Mouse (Mus musculus) hindbrain, embryonic 11.5 days (tissue): ENCODE measurements around the gene Maff. TPM values are rescaled to one million over a fixed set of nuclear protein-coding genes. Genes with fewer than 3 reads are reported as not detected.

Experiments
- ATAC-seq: fragments of 200-750 bp; cut with Nextera tagmentation; 2 replicates; pipeline ENCODE4 v1.8.0; 2017; ENCODE audit warnings: mild to moderate bottlenecking, moderate TSS enrichment, moderate library complexity; ENCODE audit not compliant: low FRiP score
- DNase-seq: peaks from one replicate; pipeline ENCODE4 v3.0.0-alpha.2; 2015; ENCODE audit warnings: low spot score
- H3K27ac ChIP-seq: fragments of 300-500 bp; sonication (generic); 2 replicates; pipeline ENCODE4 v1.5.1; 2014; ENCODE audit warnings: mild to moderate bottlenecking, low read depth, low read length
- H3K27me3 ChIP-seq: fragments of 300-500 bp; sonication (generic); 2 replicates; pipeline ENCODE4 v1.6.1; 2014; ENCODE audit warnings: mild to moderate bottlenecking, low read length, moderate library complexity, mixed read lengths; ENCODE audit not compliant: control insufficient read depth, insufficient read depth
- H3K36me3 ChIP-seq: fragments of 300-500 bp; sonication (generic); 2 replicates; pipeline ENCODE4 v1.6.1; 2014; ENCODE audit warnings: mild to moderate bottlenecking, low read length, moderate library complexity, mixed read lengths; ENCODE audit not compliant: control insufficient read depth, insufficient read depth
- H3K4me1 ChIP-seq: fragments of 300-500 bp; sonication (generic); replicated peaks from 2 replicates; pipeline ENCODE4 v1.6.1; 2014; ENCODE audit warnings: low read length, mixed read lengths; ENCODE audit not compliant: control insufficient read depth, insufficient read depth
- H3K4me2 ChIP-seq: fragments of 300-500 bp; sonication (generic); replicated peaks from 2 replicates; pipeline ENCODE4 v1.6.1; 2014; ENCODE audit warnings: mild to moderate bottlenecking, low read depth, low read length
- H3K4me3 ChIP-seq: fragments of 300-500 bp; sonication (generic); 2 replicates; pipeline ENCODE4 v1.5.1; 2014; ENCODE audit warnings: low read depth, low read length
- H3K9ac ChIP-seq: fragments of 300-500 bp; sonication (generic); 2 replicates; pipeline ENCODE4 v1.6.1; 2014; ENCODE audit warnings: low read depth, low read length
- H3K9me3 ChIP-seq: fragments of 300-500 bp; sonication (generic); 2 replicates; pipeline ENCODE4 v1.6.1; 2016; ENCODE audit warnings: low read length; ENCODE audit not compliant: control insufficient read depth
- WGBS: fragments of 180-500 bp; shearing (Covaris S2); extraction: QIAGEN DNeasy Blood & Tissue Kit; methylation state at CpG from one replicate; pipeline ENCODE4 v1.1.7; 2014; 5-methylcytosine and 5-hydroxymethylcytosine counted together
- polyA plus RNA-seq: library from polyadenylated mRNA; unstranded; fragments of >200 nt; fragmentation: Nextera tagmentation; extraction: Ambion mirVana; gene quantifications from 2 replicates; pipeline ENCODE4 v1.2.1, GENCODE M21; 2014

Gene Maff
- polyA plus RNA-seq, 1 experiment from 2014 or later = 1.6 TPM

GRCm38 (mm10) chr15:79328058-79328938, 18.1 kb upstream of the Maff start, which contains the start of gene Pla2g6:
Gene Pla2g6, minus strand, starts transcription at chr15:79328390.
- WGBS = 4% methylated on average over 46 of the region's 46 CpGs
- Histone ChIP-seq H3K4me3 (peak within 1 kb of the TSS; percentile 50), H3K4me2 (peak within 1 kb of the TSS; percentile 81), H3K27me3 (no peaks in the 10 kb centered on the region), H3K4me1 (peaks cover 4% of the 10 kb centered on the region; the same call in 1 of the 2 replicates), H3K36me3 (no peaks in the 10 kb centered on the region), H3K9me3 (no peaks in the 10 kb centered on the region), H3K9ac (peak within 1 kb of the TSS; percentile 68), H3K27ac (peak within 1 kb of the TSS; percentile 86)
- peak; percentile 99 for DNase-seq
- ATAC-seq = peak; percentile 98

- Histone ChIP-seq H3K27me3 (no peaks in the 10 kb centered on the region), H3K4me3 (no peak overlapping the region), H3K36me3 (no peaks in the 10 kb centered on the region), H3K4me1 (0 out of 2 replicates have a peak, but pooled peaks cover 4% of the 10 kb centered on the region), H3K9me3 (no peaks in the 10 kb centered on the region), H3K27ac (no peak overlapping the region), H3K4me2 (no peak overlapping the region), H3K9ac (no peak overlapping the region)
- DNase-seq = peak; percentile 37
- 92% methylated on average over 4 of the region's 4 CpGs for WGBS
- no peak for ATAC-seq
Measured at GRCm38 (mm10) chr15:79328939-79329275, 17.5 kb upstream of the Maff start.

DNA sequence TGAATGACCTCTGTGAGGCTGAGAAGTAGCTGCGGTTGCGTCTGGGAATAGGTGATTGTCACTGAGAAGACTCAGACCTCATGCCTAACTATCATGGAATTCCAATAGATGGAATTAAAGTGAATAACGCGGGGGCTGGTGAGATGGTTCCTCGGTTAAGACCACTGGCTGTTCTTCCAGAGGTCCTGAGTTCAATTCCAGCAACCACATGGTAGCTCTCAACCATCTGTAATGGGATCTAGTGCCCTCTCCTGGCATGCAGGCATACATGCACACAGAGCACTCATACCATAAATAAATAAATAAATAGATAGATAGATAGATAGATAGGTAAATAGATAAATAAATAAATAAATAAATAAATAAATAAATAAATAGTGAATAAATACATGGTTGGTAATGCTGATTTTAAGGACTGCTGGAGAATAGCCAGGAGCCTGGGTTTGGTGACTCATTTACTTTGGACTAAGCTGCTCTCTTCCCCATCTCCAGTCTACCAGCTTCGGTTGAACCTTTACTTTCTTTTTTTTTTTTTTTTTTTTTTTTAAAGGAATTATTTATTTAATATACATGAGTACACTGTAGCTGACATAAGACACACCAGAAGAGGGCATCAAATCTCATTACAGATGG, 17.0 kb upstream of the Maff start:
- DNase-seq (no peak), ATAC-seq (no peak)
- 0 out of 2 replicates have a peak, but pooled peaks cover 4% of the 10 kb centered on the region for H3K4me1 ChIP-seq
- H3K27me3 ChIP-seq = no peaks in the 10 kb centered on the region
- no peaks in the 10 kb centered on the region for H3K36me3 ChIP-seq
- no peak overlapping the region for H3K4me3 ChIP-seq
- WGBS = 98% methylated on average over 6 of the region's 6 CpGs
- no peak overlapping the region for H3K27ac ChIP-seq
- no peaks in the 10 kb centered on the region for H3K9me3 ChIP-seq
- H3K4me2 ChIP-seq = no peak overlapping the region
- H3K9ac ChIP-seq = no peak overlapping the region

DNA sequence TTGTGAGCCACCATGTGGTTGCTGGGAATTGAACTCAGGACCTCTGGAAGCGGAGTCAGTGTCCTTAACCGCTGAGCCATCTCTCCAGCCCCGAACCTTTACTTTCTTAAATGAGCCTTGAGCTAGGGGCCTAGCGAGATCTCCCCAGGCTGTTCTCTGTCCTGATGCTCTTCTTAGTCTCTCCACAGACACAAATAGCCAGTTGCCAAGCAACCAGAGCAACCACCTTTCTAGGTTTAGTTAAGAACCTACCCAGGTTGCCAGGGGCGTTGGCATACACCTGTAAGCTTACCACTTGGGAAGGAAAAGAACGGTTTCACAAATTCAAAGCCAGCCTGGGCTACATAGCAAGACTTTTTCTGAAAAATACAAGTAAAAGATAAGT, 16.4 kb upstream of the Maff start:
- H3K4me3 ChIP-seq = no peak overlapping the region
- 83% methylated on average over 6 of the region's 6 CpGs for WGBS
- H3K27ac ChIP-seq = no peak overlapping the region
- H3K36me3 ChIP-seq = no peaks in the 10 kb centered on the region
- H3K9me3 ChIP-seq = no peaks in the 10 kb centered on the region
- DNase-seq (no peak), ATAC-seq (no peak)
- no peak overlapping the region for H3K9ac ChIP-seq
- no peaks in the 10 kb centered on the region for H3K27me3 ChIP-seq
- H3K4me1 ChIP-seq = 0 out of 2 replicates have a peak, but pooled peaks cover 5% of the 10 kb centered on the region
- H3K4me2 ChIP-seq = no peak overlapping the region

DNA sequence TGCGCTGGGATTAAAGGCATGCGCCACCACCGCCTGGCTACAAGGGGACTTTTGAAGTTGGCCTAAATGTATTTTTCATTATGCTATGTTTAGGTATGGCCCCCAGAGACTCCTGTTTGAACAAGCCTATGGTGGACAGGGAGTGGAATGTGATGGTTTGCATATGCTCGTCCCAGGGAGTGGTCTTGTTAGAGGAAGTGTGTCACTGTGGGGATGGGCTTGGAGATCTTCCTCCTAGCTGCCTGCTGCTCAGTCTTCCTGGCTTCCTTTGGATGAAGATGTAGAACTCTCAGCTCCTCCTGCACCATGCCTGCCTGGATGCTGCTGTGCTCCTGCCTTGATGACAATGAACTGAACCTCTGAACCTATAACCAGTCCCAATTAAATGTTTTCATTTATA, 15.9 kb upstream of the Maff start:
- Histone ChIP-seq H3K4me3 (no peak overlapping the region), H3K9ac (no peak overlapping the region), H3K4me2 (no peak overlapping the region), H3K36me3 (no peaks in the 10 kb centered on the region), H3K27me3 (no peaks in the 10 kb centered on the region), H3K4me1 (0 out of 2 replicates have a peak, but pooled peaks cover 6% of the 10 kb centered on the region), H3K9me3 (no peaks in the 10 kb centered on the region), H3K27ac (no peak overlapping the region)
- 50% methylated on average over 4 of the region's 4 CpGs for WGBS
- DNase-seq (no peak), ATAC-seq (no peak)

GRCm38 (mm10) chr15:79333409-79333808, 13.0 kb upstream of the Maff start:
- no peak for ATAC-seq

DNA sequence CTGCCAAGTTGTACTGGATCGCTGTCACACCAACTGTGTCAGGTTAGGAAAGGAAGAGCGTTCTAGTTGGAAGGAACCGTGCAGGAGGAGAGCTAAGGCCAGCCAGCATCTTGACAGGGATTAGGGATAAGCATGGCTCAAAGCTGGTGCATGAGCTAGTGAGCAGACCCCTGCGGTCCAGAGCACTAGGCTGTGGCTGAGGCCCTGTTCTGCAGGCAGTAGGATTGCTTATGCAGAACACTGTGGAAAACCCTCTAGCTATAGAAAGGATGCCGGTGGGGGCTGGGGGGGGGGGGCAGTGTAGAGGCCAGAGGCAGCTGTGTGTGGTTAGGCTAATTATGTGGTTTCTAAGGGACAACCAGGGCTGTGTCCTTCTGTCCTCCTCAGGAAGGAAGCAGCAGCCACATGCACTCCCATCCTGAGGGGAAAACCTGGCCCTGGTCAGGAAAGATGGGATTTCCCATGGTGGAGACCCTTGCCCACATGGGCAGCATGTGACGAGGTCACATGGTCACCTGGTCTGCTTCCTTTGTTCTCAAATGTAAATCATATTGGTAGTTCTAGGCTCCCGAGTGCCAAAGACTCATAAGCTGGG, 11.3 kb upstream of the Maff start:
- 0 out of 2 replicates have a peak, but pooled peaks have one; percentile 27 for ATAC-seq
- H3K9me3 ChIP-seq = no peaks in the 10 kb centered on the region
- no peak overlapping the region for H3K4me2 ChIP-seq
- H3K36me3 ChIP-seq = no peaks in the 10 kb centered on the region
- no peak overlapping the region for H3K4me3 ChIP-seq
- 61% methylated on average over 7 of the region's 7 CpGs for WGBS
- H3K4me1 ChIP-seq = 0 out of 2 replicates have a peak, but pooled peaks cover 2% of the 10 kb centered on the region
- no peaks in the 10 kb centered on the region for H3K27me3 ChIP-seq
- no peak overlapping the region for H3K9ac ChIP-seq
- H3K27ac ChIP-seq = 0 out of 2 replicates have a peak overlapping the region, but pooled peaks have one; percentile 9
- no peak for DNase-seq

More at GRCm38 (mm10) chr15:79333409-79333808, 13.0 kb upstream of the Maff start:
- H3K4me3 ChIP-seq = no peak overlapping the region
- no peak for DNase-seq
- no peak overlapping the region for H3K4me2 ChIP-seq
- H3K9me3 ChIP-seq = no peaks in the 10 kb centered on the region
- 0 out of 2 replicates have a peak, but pooled peaks cover 2% of the 10 kb centered on the region for H3K4me1 ChIP-seq
- 83% methylated on average over 4 of the region's 4 CpGs for WGBS
- H3K27ac ChIP-seq = no peak overlapping the region
- H3K36me3 ChIP-seq = no peaks in the 10 kb centered on the region
- H3K27me3 ChIP-seq = no peaks in the 10 kb centered on the region
- no peak overlapping the region for H3K9ac ChIP-seq

GRCm38 (mm10) chr15:79338978-79339377, 7.4 kb upstream of the Maff start:
- Histone ChIP-seq H3K27ac (no peak overlapping the region), H3K27me3 (no peaks in the 10 kb centered on the region), H3K4me2 (no peak overlapping the region), H3K9me3 (no peaks in the 10 kb centered on the region), H3K4me1 (0 out of 2 replicates have a peak, but pooled peaks cover 2% of the 10 kb centered on the region), H3K4me3 (no peak overlapping the region), H3K9ac (no peak overlapping the region), H3K36me3 (no peaks in the 10 kb centered on the region)
- 77% methylated on average over 5 of the region's 5 CpGs for whole genome bisulfite sequencing
- ATAC-seq (no peak), DNase-seq (no peak)
